Mouse (Mus musculus) inflammation-experienced regulatory T-cells, adult 6 months (primary cell): ENCODE measurements at regions not wholly inside any gene's neighbourhood (a gene's known extent, or its start where the extent isn't known, plus 50 kb on each side); places are given as distances from the start of the nearest gene placed in this dataset.

Experiments
- ATAC-seq: one replicate; pipeline ENCODE4 v1.8.0; 2017

DNA sequence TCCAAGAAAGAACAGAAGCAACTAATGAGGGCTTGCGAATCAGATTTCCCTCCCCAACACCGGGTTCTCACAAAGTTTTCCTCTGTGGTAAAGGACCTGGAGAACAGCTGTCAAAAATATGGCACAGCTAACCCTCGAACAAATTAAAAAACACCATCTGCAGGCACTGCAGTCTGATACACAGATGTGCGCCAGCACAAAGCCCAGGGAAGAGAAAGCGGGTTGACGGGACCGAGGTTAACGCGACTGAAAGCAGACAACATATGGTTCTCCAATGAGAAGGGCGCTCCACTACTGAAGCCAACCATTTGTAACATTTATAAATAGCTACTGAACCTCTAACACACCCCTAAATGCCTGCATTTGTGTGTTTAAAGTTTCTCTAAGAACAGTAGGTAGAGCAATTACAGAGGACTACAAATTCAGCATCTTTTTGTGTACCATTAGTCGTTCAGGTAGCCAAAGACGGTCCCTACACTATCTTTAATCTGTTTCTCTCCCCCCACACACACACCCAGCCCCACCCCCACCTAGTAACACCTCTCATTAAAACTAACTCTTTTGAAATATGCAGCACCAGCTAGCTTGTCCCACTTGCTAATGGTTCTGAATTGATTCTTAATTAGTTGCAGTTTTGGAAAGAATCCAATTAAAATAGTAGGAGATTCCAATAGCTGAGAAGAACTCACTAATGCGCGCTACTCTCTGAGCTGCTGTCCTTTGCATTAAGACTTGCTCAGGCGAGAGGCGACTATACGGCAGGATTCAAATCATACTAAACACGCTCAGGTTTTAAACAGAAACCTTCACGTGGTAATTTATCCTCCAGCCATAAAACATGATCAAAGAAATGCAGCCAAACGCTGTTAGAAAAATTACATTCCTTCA is 236.0 kb upstream of the Hnrnpa3 start:
- ATAC-seq: no peak

DNA sequence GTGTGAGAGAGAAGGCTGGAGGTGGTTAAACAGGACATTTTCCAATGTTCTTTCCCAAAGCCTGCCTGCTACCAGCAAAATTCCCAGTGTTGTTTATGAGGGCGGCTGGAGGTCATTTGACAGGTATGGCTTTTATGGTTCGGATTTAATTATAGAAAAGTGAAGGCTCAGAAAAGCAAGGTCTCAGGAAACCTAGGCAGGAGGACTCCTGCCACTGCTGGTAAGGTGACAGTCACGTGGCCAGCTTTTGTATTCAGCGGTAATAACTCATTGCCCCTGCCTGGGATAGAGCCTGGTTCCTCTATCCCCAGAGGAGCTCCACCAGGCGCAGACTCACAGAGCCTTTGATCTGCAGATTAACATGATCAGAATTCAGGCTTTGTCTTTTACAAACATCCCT is 235.2 kb upstream of the Hnrnpa3 start:
- no peak for ATAC-seq

DNA sequence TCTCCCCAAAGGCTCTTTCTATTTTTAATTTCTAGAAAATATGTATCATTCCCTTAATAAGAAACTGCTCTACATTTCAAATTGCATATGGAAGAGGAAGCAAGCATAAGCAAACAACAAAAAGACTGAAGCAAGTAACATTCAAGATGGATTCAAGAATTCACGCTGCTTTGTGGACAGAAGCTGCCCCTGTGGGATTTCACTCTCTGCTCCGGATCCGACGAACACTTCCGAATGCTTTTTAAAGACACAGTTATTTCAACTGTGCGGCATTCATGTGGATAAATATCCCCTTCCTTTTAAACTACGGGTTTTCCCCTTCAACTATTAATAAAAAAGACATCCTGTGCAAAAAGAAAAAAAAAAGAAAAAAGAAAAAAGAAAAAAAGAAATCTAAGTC is 234.7 kb upstream of the Hnrnpa3 start:
- ATAC-seq: no peak

DNA sequence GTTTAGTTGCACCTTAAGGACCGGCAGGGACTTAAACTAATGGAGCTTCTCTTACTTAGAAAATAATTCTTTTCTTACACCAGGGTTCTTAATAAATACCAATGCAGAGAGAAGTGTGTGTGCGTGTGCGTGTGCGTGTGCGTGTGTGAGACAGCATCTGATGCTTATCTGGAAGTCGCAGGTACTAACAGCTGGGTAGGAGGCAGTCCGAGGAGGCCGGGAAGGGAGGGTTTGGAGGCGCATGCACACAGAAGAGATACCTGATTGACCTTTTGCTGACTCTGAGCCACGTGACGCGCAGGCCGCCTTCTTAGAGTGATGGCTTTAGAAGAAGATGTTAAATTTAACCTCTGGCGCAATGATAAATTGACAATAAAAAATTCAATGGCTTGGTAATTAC is 234.2 kb upstream of the Hnrnpa3 start:
- no peak for ATAC-seq

DNA sequence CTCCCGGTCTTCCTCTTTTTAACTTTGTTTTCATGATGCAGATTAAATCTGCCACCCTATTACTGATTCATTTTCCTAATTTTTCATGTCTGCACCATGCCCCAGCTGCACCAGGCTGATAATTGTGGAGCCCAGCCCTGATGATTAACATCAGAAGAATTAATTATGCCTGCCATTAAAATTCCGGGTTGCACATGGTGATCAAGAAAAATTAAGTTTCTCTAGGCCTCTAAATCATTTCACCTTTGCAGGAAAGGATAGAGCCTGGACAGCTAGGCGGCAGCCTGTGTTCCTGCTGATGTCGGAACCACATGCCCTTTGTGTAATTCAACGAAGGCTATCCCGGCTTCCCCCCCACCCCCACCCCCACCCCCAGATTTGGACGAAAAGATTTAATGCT is 233.7 kb upstream of the Hnrnpa3 start:
- ATAC-seq: no peak

DNA sequence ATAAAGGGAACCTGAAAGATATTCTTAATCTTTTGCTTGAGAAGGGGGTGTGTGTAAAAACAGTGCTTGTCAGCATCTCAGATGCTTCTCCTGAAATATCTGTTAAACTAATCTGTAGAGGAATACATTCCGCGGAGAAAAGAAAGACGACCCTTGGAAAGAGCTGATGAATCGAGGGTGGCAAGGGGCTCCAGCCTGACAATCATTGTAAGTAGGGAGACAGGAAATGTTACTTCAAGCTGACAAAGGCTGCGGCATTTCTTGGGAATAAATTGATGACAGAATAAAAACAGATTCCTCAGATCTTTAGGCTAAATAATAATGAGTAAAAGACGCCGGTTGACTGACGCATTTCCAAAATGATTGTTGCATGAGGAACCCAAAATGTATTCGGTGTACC is 233.3 kb upstream of the Hnrnpa3 start:
- no peak for ATAC-seq

DNA sequence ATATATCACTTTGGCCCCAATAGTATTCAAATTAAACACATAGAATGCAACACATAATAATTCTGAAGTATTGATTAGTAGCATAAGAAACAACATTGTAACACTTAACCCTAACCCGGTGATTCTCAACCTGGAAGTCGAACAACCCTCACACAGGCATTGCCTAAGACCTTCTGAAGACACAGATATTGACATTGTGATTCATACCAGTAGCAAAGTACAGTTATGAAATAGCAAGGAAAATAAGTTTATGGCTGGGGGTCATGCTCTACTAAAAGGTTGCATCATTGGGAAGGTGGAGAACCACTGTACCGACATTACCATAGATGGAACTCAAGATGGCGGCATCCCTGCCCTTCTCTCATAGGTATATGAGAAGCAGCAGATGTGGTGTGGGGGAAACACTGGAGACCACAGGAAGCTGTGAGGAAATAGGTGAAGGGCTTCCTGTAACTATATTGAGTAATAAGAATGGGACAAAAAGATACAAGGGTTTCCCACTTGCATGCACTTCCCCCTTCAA is 231.1 kb upstream of the Hnrnpa3 start:
- no peak for ATAC-seq

DNA sequence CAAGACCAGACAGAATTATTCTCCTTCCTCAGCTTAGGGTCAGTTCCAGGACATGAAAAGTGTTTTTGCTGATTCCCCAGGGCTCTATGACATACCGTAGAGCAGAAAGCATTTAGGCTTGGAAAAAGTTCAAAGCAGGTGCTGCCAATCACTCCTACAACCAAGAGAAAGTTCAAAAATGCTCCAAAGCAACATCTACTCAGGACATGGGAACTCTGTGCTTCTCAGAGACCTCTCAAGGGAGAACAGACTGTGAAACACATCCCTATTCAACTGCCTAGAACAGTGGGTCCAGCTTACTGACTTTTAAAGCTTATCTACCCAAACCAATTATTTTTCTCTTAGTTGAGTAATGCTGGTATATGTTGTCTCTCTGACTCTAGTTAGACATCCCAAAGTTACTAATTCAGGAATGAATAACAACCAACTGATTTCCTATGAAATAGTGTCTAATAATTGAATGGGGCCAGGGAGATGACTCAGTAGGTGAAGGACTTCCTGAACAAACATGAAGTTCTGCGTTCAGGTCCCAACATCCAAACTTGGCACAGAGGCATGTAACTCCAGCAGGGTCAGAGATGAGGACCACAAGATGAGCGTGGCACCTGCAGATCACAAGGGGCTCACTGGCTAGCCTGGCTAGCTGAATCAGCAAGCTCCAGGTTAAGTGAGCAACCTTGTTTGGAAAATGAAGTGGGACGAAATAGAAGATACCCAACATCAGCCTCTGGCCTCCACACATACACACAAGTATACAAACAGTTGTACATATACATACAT is 228.7 kb upstream of the Hnrnpa3 start:
- ATAC-seq: no peak

DNA sequence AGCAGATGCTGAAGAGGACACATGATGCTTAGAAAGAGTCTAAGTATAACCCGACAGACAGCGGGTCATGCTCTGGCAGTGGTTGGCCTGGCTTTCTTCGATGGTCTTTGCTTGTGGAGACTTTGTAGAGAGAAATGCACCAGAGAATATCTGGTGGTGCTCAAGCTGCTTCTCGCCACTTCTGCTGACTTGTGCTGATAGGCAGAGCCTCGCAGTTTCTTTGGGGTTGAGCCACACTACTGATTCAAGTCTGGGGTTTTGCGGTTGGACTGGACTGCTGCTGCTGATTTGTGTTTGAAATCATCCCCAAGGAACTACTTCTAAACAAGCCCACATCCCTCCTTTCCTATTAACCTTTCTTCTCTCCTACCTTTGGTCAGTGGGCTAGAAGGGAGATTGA is 227.1 kb upstream of the Hnrnpa3 start:
- no peak for ATAC-seq

DNA sequence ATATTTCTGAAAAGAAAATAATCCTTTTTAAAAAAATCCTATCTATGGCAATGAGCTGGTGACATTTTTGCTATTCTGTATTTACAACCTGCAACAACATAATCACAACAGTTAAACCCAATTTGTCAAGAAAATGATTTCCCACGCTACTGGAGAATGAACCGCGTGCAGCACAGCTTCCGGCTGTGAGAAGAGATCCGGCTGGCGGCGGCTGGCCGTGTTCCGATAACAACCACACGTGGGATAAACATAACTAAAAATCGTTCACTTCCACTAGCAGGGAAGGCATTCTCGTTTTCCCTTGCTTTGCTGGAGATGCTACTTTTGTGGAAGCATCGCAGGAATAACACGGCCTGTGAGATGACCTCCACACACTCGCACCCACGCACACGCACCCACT is 224.5 kb upstream of the Hnrnpa3 start:
- ATAC-seq: no peak

DNA sequence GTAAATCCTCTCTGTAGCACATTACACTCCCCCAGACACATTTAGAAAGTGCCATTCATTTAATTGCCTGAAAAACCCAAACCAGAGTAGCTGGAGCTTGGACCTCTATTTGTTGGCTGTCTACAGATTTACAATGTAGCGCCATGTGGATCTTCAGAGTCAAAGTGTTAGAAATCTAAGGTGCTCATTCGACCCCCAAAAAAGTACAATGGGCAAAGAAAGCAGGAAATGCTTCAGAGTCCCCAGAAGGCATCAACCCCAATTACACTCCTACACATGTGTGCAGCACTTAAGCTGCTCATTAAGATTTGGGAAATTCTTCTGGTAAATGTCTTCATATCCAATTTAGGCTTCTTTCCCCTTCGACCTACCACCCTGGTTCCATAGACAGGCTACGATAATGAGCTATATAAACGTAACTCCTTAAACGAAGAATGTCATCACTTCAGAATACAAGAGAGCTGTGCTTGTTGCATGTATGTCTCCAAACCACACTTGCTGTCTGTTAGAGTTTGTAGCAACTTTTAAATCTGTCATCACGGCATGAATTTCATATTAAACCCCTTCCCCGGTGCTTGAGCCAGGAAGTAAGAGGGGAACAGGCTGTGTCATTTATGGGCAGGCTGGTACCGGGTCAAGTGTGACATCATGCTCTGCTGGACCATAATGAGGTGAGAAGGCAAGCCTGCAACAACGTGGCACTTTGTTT is 219.4 kb upstream of the Hnrnpa3 start:
- ATAC-seq: no peak

DNA sequence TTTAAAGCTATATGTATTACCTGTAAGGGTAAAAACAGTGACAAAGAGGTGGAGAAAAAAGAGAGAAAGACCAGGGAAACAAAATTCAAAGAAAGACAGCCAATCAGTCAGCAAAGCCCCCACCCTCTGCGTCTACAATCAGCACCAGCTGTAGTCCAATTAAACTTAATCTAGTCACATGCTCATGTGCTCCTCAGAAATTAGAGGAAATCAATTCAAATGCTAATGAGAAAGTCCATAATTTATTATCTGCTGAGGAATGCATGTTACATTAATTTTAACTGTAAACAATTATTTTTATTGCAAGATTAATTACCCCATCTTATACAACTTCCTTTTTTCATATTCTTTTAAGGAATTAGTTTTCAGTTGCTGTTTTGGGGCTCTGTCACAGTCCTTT is 216.4 kb upstream of the Hnrnpa3 start:
- no peak for ATAC-seq

DNA sequence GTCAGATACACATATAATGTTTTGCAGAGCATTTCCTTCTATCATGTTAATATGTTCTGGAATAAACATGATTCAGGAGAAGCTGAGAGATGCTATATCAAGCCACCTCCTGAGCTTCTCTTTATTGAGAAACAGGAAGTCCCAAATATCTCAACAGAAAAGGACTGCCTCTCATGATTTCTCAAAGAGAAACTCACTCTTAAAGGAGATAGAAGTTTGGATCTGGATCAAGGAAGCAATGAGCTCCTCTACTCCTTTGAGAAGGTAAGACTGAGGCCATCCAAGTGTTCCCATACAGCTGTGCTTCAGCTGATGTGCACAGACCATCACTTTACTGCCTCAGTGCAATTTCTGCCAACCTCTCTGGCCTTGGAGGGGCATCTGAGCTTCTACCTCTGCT is 213.9 kb upstream of the Hnrnpa3 start:
- no peak for ATAC-seq

DNA sequence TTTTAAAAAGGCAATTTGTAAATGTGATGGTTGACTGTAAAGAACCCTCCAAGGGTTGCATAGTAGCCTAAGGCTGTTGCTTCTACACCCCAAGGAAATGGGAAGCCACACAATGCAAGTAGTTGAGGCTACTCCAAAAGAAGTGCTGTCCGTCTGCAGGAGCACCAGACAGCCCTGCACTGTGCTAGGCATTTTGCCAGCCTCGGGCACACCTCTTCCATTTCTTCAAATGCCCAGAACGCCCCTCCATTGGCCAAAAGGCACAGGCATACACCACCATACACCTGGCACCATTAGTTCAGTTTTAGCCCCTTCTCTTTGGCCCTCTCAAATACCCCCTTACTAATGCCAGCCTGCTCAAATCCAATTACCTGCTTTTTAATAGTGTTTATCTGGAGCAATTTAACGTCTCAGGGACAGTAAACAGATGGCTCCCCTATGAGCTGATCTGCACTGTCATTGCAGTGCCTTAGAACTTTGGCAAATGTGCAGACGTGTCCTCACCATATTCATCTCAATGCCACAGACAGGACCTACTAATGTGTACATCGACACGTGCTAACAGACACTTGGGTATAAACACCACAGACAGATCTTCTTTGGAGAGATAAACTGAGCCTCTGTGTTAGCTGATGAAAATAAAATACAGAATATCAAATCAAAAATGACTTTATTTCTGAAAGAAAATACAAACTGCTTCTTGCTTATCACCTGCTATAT is 211.9 kb upstream of the Hnrnpa3 start:
- no peak for ATAC-seq

DNA sequence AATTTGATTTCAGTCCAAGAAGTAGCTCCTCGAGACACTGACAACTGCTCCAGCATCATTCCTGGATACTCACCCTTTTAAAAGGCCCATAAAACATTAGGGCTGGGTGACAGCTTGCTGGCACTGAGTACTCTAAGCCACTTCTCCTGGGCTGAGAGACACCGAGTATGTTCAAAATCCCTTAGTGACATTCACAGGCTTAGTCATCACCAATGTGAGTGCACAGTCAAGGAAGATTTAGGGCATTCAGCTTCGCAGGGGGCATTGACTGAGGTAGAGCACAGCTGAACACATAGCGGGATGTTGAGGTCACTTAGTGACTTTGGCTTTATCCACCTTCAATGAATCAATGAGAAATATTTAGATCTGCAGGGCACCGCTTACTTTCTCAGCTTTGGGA is 210.8 kb upstream of the Hnrnpa3 start:
- no peak for ATAC-seq

DNA sequence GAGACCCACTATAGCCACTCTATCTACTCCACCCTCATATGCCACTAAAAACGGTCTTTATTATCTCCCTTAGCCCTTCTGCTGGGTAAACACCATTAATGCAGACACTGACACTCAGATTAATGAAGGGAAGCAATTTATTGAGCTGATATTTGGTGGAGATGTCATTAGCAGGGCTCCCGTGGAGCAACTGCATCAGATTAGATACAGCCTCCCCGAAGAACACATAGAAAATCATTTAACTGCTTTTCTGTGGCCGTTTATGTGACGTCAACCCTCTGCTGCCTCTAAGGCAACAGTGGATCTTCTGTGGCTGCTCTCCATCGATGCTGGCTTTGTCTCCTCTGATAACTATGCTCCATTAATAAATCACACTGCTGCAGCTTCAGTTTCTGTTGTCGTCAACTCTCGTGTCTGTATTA is 207.2 kb upstream of the Hnrnpa3 start:
- no peak for ATAC-seq

DNA sequence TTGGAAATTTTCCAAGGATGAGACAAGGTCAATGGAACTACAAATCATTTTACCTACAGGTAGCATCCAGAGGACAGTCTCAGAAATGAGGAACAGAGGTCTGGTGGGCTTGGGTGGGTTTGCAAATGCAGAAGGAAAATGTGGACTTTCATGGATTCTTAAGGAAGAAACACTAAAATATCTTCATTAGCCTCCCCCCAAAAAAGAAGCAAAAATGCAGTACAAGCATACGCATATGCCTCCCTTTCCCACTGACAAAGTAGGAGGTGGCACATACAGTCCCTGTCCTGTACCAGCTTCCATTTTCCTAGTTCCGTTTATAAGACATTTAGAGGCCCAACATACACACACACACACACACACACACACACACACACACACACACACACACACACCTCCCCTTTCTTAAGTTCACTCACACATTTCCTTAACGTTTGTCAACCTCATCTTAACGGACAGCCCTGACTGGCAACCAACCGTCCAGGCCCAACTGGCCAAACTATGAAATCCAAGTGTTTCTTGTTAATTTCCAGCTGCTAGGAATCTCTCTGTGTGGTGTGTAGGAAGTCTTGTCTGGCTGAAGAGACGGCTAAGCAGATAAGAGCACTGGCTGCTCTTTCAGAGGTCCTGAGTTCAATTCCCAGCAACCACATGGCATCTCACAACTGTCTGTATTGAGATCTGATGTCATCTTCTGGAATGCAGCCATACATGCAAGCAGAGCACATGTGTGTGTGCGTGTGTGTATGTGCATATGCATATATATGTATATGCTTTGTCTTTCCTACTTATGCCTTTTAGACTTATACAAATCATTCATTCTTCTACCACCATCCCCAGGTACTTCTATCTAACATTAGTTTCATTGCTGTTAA is 206.6 kb upstream of the Hnrnpa3 start:
- ATAC-seq: no peak

DNA sequence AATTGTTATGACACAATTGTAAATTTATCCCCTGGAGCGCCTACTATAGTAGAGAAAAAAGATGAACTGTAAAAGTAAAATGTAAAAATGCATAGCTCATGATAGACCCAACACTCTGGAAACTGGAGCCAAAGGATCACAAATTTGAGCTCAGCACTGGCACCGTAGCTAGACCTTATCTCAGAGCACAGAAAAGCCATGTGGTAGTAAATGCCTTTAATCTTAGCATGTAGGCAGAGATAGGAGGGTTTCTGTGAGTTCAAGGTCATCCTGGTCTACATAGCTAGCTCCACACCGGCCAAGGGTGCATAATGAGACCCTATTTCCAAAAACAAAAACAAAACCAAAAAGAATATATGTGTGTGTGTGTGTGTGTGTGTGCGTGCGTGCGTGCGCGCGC is 203.6 kb upstream of the Hnrnpa3 start:
- ATAC-seq: no peak

DNA sequence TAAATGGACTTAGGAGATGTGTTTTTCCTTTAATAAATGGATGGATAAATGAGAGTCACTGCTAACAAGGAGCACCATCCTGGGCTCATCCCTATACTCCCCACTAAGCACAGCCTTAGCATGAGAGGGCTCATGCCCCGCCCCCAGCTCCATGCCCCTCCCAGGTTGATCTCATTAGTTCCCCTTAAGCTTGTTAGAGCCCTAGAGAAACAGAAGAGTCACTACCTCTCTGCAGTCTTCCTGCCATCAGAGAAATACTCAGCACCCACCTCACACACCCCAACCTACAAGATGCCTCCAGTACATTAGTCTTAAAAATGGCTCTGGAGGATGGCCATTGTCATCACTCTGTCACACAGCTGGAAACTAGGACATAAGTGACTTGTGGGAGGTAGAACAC is 202.8 kb upstream of the Hnrnpa3 start:
- no peak for ATAC-seq

DNA sequence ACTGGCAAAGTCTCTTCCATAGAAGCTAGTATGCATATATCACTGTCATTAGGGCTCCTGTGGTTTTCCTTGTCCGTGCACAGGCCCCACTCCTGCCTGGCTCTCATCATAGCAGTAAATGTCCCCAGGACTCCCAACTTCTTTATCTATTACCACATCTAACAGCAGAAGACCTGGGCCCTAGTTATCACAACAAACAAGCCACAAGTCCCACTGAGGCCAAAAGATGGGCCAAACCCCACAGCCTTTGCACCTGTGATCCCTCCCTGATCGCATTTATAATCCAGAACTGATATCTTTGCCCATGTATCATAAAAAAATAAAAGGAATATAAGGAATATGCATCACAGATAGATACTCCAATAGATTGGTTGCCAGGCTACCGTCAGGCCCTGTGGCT is 201.6 kb upstream of the Hnrnpa3 start:
- ATAC-seq: no peak

DNA sequence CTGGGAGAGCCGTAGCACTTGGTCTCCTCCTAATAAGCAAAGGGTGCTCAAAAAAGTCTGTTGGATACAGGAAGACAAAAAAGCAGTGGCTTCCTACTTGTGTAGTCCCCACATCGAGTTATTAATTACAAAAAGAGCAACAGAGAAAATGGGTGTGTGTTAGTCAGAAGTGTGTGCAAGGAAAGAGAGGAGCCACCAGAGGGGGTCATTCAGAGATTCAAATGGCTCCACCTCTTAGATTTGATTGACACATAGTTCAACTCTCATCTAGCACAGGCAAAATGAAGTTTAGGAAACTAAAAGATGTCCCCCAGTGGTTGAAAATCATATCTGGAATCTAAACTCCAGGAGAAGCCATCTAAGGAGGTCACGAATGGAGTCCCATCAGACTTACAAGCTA is 200.2 kb upstream of the Hnrnpa3 start:
- no peak for ATAC-seq

DNA sequence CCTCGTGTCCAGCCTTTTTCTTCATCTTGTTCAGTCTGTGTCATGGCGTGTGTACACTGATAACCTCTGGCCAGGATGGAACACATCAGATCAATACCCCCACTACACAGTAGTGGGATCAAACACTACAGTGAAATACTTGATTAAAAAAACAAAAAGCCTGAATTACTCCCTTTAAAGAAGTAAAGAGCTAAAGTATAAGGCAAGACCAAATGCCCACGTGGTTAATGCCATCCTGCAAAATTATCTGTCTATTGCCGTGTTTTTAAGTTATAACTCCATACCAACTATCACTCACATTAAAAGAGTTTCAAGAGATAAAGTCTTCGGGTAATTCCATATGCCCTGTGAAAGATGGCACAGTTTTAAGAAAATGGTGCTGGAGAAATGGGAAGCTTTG is 198.6 kb upstream of the Hnrnpa3 start:
- ATAC-seq: no peak
